Mouse (Mus musculus): Measurements from ENCODE around the gene Gm7714.
"Not testable (repeated sequence)": the region's sequence is repeated elsewhere in the genome, so short reads cannot be mapped to it uniquely, and the experiment has no call there.

Gm7714 gene

DNA sequence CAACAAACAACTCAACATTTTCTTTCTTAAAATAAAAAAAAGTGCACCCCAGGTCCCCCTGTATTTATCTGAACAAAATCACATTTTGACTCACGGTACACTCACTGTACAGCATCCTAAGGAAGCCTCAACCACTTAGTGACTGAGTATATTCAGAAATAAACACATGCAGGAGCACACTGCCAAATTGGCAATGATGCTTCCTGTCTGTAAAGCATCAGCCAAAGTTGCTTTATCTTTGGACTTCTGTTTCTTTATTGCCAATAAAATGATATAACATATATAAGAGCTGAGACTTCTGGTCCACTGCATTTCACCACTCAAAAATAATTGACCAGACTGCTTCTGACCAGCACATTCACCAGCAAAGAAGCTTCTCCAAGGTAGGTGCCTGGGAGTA lies at the start of gene Gm7714:
Gm7714 (plus strand) TSS at position 301 of the 400 bp plus-strand sequence.
- DNase-seq (ENCODE audit: low spot score) = no peak

DNA sequence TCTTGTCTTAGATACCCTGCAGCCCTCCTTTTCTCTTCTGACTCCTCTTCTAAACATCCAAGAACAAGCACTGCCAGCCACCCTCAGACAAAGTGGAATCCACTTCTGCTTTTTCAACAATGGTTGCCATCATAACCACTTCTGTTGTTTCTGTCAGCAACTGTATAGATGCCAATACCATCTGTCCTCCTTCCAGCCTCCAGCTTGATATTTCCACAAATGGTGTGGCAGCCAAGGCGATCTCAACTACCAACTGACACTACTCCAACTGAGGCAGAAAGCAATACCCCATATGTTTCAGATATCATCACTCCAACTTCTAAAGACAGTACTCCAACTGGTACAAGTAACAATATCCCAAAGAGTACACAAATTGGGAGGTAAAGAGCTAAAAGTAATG lies 12.2 kb upstream of the Gm7714 start:
- DNase-seq (ENCODE audit: low spot score) = no peak

DNA sequence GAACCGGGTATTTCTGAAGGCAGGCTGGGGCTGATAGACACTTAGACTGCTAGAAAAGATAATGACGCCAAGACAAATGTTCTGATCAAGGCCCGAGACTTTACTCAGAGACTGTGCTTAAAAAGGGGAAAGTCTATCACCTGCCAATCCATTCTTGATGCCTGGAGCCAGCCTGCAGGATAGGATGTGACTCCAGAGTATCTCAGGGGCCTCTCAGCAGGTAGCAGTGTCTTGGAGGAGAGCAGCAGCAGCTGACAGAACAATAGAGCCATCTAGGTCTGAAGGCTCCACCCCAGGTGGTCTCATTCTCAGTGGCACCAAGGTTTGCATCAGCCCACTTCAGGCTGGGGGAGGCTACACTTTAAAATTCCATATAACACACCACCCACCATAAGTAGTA lies 42.6 kb downstream of the Gm7714 start:
- not testable (repeated sequence) for DNase-seq (ENCODE audit: low spot score)

DNA sequence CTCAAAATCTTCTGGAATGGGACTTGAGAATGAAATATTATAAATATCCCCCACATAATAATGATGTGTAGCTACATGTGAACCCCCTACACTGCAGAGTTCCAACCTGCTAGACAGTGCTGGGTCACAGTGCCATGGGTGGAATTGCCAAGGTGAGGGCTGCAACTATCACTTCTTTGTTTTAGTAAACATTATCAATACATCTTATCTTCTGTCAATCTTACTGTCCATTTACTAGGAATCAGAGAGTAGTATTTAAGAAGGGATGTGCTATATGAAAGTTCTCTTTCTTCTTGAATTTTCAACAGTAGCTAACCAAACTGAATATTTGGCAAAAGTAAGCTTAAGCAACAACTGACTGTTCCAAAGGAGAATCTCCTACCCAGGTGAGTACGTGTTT lies 48.3 kb downstream of the Gm7714 start, which contains the start of gene Prol1:
Prol1 (plus strand) TSS at position 301 of the 400 bp plus-strand sequence.
- DNase-seq (ENCODE audit: low spot score) = no peak
